Mouse (Mus musculus) liver, embryonic 14.5 days (tissue): ENCODE results near the gene Dhx57.

Experiments
- CTCF ChIP-seq: IDR thresholded peaks from 2 replicates; pipeline ENCODE4 v1.5.1; 2016; ENCODE audit warnings: antibody characterized with exemption, low read depth, control low read depth
- EP300 ChIP-seq: IDR thresholded peaks from 2 replicates; pipeline ENCODE4 v1.6.1; 2016; ENCODE audit warnings: antibody characterized with exemption, low read depth

DNA sequence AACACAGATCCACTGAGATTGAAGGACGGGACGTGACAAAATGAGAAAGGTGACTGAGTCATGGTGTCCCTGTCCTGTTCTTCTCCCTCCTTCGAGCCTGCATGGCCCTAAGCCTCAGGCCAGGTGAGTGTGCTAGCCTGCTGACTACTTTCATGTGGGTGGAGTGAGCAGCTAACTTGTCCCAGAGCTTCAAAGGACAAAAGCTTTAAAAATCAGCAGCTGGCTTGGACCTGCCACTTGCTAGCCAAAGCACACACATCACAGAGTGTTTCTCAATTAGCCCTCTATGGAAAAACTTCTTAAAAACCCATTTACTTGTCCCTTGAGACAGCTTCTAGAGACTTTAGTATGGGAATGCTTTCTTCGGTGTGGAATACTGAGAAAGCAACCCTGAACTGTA is 22.1 kb upstream of the Dhx57 start:
- TF ChIP-seq CTCF (no peak), EP300 (no peak)
